Mouse (Mus musculus) cerebellum, postnatal 10 days (tissue): Measurements from ENCODE around the gene Npnt.

Experiments
- DNase-seq, 2 experiments: peaks; one replicate each; pipeline ENCODE4 v3.0.0; 2021; ENCODE audit warnings: mixed read lengths in 2 of 2

The Npnt gene

DNA sequence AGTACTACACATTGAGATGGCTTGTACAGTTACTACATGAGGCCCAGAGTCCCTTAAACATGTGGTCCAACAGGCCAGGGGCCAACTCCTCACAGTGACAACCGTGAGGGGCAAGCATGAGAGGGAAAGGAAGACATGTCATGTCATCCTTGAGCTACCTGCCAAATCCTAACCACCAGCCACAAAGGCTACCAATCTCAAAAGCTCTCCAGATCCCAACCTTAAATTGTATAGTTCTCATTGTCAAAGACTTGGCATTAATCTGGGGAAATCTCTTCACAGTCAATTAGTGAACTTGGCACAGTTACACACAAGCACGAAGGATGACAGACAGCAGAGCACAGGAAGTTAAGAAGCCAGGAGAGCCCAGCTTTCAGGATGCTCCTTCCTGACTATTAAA lies 15.4 kb downstream of the Npnt start:
- peak in 1 of 2 experiments; percentile 29 for DNase-seq

DNA sequence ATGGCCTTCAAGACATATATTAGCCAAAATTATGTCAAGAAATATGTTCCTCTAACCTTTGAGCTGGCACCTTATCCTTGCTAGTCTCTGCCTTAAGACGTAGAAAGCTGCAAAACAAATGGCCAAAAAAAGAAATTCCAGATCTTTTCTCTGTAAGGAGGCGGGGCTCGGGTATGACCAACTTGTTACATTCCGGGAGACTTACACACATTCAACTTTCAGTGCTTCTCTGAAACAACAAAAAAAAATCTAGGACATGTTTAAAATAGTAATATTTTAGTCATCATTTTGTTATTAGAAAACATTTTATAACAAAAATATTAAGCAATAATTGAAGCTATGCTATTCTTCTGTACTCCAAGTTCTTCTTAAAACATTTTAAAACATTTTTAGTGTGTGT lies 18.6 kb downstream of the Npnt start:
- DNase-seq: no peak

DNA sequence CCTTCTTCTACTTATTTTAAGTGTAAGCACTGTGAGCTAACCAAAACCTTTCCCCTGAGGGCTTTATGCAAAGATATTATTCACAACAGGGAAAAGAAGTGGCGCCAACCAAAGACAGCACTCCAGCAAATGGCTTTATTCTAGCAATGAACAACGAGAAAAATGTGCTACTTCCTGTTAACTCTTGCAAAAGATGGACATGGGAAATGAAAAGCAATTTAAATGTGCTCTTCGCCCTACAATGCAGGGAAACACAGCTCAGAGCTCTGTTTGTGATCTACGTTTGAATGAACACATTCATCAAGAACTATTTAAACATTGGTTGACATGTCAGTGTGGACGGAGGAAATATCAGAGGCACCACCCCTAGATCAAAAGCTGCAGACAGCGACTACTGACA lies 20.2 kb downstream of the Npnt start:
- no peak for DNase-seq

GRCm38 (mm10) chr3:132928186-132928585 lies 21.9 kb downstream of the Npnt start:
- no peak for DNase-seq

GRCm38 (mm10) chr3:132919798-132920197 lies 30.3 kb downstream of the Npnt start:
- no peak for DNase-seq

- DNase-seq: no peak
Observed at GRCm38 (mm10) chr3:132919240-132919639, 30.9 kb downstream of the Npnt start.

- DNase-seq: no peak
Observed at GRCm38 (mm10) chr3:132917356-132918090, 32.6 kb downstream of the Npnt start.

- no peak for DNase-seq
Observed at GRCm38 (mm10) chr3:132915661-132916060, 34.4 kb downstream of the Npnt start.

DNA sequence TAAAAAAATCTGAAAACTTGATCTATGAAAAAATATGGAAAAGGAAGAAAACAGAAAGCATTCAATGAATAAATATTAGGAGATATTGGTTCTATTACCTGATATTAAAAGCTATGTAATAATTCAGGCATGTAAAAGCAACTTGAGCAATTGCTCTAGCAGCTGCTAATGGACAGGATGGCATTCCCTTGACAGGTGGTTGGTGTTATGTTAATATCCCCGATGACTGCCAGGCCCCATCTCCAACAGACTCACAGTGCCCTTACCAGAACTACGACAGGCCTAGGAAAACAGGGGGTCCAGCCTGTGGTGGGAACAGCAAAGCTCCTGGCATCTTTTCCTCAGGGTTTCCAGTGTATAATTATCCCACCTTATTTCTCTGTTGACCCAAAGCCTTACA lies 37.7 kb downstream of the Npnt start:
- no peak for DNase-seq

DNA sequence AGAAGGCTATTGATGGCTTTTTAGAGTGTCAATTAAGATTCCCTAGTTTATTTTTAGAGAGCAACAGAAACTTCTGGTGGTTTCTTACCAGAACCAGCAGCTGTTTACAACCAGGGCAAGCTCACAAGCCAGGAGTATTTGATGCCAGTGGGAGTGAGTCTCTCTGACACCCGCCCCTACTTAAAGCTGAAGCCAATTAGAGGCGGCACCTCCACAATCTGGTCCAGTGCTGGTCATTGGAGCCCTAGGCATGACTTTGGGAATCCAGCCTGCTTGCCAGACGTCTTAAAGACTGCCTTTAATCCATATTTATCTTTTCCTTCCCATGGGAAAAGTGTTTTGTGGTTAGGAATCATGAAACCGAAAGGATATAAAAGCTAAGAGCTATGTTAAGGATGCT lies 38.4 kb downstream of the Npnt start:
- peak; percentile 13 to 26 for DNase-seq

GRCm38 (mm10) chr3:132910727-132911126 lies 39.4 kb downstream of the Npnt start:
- DNase-seq: no peak

GRCm38 (mm10) chr3:132909736-132910135 lies 40.4 kb downstream of the Npnt start:
- no peak for DNase-seq

- no peak for DNase-seq
Observed at GRCm38 (mm10) chr3:132907506-132908203, 42.4 kb downstream of the Npnt start.

GRCm38 (mm10) chr3:132905224-132905930 lies 44.7 kb downstream of the Npnt start:
- no peak for DNase-seq

DNA sequence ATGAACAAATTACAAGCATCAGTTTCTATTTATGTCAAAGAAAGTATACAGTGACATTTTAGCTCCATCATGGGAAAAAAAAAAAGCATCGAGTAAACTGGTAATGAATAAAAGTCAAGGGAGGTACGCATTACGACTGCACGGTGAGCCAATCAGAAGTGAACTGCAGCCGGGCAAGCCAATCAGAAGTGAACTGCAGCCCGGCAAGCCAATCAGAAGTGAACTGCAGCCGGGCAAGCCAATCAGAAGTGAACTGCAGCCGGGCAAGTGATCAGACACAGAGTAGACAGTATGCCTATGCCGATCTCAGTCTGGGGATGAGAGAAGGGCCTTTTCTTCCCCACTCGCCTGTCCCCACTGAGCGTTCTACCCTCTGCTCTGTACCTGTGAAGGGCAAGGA lies 46.7 kb downstream of the Npnt start:
- no peak for DNase-seq

GRCm38 (mm10) chr3:132902921-132903320 lies 47.2 kb downstream of the Npnt start:
- no peak for DNase-seq

DNA sequence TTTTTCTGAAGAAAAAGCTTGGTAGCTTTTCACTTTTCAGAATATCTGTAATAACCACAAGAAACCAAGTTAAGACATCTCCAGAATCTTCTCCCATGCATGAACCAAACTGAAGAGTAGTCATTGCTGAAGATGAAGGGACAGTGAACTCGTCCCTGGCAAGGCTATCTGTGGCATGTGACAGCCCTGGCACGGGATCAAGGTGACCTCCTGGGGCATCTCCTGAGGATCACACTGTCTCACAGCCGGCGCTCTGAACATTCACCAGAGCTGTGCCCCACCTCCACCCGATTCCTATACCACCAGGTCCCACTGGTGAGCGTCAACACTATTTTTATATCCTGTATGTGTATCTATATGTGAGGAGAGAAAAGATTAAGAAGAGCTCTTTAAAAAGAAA lies 47.9 kb downstream of the Npnt start:
- DNase-seq: peak; percentile 24 to 46

DNA sequence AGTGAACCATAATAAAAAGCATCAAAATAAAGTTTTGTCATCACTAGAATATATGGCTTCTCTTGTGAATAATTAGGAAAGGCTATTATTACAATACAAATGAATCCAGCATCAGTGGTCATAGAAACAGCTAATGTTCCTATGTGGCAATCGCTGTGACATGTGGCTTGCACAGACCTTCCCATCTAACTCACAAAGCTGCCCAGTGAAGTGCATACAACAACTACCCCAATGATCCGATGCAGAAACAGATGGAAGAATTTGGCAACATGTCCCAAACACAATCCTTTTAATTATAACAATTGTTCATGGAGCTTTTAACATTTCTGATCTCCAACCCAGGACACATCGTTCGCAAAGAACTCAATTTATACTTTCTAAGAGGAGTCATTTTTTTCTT lies 52.2 kb downstream of the Npnt start:
- no peak for DNase-seq

GRCm38 (mm10) chr3:132897390-132897789 lies 52.7 kb downstream of the Npnt start:
- no peak for DNase-seq

DNA sequence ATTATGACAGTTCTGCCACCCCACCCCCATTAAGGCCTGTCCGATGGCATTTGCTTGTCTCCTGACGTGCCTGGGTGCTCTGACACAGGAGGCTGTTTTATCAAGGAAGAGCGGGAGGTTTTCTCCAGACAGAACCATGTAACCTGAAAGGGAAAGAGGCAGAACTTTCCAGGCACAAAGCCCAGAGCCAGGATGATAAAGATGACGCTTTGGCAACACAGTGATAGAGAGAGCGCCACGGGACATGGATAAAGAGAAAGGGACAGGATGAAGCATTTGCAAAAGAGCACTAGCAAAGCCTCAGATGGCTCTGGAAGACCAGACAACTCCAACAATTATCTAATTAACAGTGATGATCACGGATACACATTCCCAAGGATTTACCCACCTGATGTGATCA lies 56.0 kb downstream of the Npnt start:
- DNase-seq: no peak

GRCm38 (mm10) chr3:132893676-132894075 lies 56.4 kb downstream of the Npnt start:
- DNase-seq: no peak

GRCm38 (mm10) chr3:132893044-132893443 lies 57.0 kb downstream of the Npnt start:
- DNase-seq: no peak

GRCm38 (mm10) chr3:132892481-132892880 lies 57.6 kb downstream of the Npnt start:
- no peak for DNase-seq
